Mouse (Mus musculus): Measurements from ENCODE around the gene Ift43. TPM values are rescaled to one million over a fixed set of nuclear protein-coding genes. Genes with fewer than 3 reads are reported as not detected.

The Ift43 gene
- polyA plus RNA-seq, 1 experiment from 2014 or later, result 8.6 TPM

DNA sequence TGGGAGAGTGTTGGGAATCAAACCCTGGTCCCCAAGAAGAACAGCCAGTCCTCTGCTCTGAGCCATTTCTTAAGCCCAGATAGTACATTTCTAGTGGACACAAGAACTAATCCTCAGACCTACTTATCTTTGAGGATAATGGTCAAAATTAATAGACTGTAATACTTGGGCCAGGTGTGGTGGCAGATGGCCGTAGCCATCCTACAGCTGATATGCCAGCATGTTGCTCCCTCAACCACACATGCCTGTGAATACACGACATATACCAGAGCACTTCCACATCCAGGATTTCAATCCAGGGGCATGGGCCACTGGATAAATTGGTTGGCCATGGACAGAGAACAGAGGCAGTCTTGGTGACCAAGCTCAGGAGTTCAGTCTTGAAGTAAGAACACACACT, 27.0 kb upstream of the Ift43 start:
- ATAC-seq (ENCODE audit: low read depth) (no peak), DNase-seq (no peak)
- no peaks in the 10 kb centered on the region for H3K36me3 ChIP-seq
- no peak overlapping the region for H3K4me2 ChIP-seq
- no peak overlapping the region for H3K27ac ChIP-seq
- no peaks in the 10 kb centered on the region for H3K9me3 ChIP-seq (replicated peaks)
- WGBS (ENCODE audit: insufficient replicate concordance), result 67% methylated on average over 2 of the region's 2 CpGs
- H3K9ac ChIP-seq, result no peak overlapping the region
- no peak overlapping the region for H3K4me3 ChIP-seq (replicated peaks)
- H3K4me1 ChIP-seq (replicated peaks), result peaks cover 8% of the 10 kb centered on the region
- no peaks in the 10 kb centered on the region for H3K27me3 ChIP-seq

DNA sequence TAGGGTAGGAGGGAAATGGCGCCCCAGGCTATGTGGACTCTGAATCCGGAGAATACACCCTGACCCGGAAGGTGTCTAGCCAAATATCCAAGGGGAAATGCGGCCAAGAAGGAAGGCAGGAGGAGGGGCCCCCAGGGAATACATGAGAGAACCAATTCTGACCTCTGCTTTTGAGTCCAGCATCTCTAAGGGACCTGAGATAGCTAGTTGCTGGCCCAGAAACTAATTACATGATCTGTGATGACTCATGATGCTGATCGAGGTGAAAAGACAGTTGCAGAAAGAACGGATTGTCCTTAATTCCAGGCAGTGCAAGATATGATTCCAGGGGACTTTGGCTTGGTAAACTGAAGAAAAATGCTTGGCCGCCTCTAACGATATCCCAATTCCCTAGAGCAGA, 25.4 kb upstream of the Ift43 start:
- no peaks in the 10 kb centered on the region for H3K36me3 ChIP-seq
- ATAC-seq (ENCODE audit: low read depth) (no peak), DNase-seq (no peak)
- H3K9ac ChIP-seq, result no peak overlapping the region
- 76% methylated on average over 8 of the region's 8 CpGs for WGBS (ENCODE audit: insufficient replicate concordance)
- no peak overlapping the region for H3K4me2 ChIP-seq
- no peaks in the 10 kb centered on the region for H3K27me3 ChIP-seq
- H3K27ac ChIP-seq, result no peak overlapping the region
- H3K9me3 ChIP-seq (replicated peaks), result no peaks in the 10 kb centered on the region
- peaks cover 5% of the 10 kb centered on the region for H3K4me1 ChIP-seq (replicated peaks)
- H3K4me3 ChIP-seq (replicated peaks), result no peak overlapping the region

DNA sequence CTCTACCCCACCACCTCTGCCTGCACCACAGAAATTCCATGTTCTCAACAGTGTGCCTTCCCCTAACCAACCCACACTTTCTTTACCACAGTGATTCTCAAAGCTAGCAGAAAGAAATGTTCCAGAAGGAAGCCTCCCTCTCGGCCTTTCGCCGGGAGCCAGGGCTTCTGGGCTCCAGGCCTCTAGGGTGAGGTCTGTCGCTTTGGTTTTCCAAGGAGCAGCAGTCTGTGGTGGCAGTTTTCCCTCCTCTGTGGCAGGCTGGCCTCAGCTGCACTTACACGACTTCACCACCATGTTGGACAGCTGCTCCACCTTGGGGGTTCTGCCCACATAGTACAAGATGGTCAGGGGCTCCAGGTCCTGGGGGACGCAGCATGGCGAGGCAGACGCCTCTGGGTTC, 24.8 kb upstream of the Ift43 start:
- Histone ChIP-seq H3K4me1 (replicated peaks) (peaks cover 5% of the 10 kb centered on the region), H3K9me3 (replicated peaks) (no peaks in the 10 kb centered on the region), H3K27ac (no peak overlapping the region), H3K4me3 (replicated peaks) (no peak overlapping the region), H3K9ac (no peak overlapping the region), H3K27me3 (no peaks in the 10 kb centered on the region), H3K36me3 (no peaks in the 10 kb centered on the region), H3K4me2 (no peak overlapping the region)
- no peak for ATAC-seq (ENCODE audit: low read depth)
- DNase-seq, result no peak
- 75% methylated on average over 8 of the region's 8 CpGs for WGBS (ENCODE audit: insufficient replicate concordance)

DNA sequence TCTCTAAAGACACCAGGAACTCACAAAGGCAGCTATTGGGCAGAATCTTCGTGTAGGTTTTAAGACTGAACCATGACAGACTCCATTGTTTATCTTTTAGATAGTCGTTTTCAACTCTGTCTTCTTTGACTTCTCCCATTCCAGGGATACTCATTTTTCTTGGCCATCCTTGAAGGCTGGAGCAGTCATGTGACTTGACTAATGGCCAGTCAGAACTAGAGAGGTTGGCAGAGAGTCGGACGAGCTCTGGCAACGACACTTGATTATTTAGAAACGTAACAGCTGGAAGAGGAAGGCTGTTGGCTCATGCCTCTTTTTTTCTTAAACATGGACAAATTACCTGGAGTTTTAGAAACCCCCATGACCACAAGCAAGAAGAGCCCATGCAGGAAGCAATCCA, 23.0 kb upstream of the Ift43 start:
- Histone ChIP-seq H3K9me3 (replicated peaks) (no peaks in the 10 kb centered on the region), H3K4me2 (no peak overlapping the region), H3K27me3 (no peaks in the 10 kb centered on the region), H3K27ac (no peak overlapping the region), H3K36me3 (no peaks in the 10 kb centered on the region), H3K4me3 (replicated peaks) (no peak overlapping the region), H3K9ac (no peak overlapping the region), H3K4me1 (replicated peaks) (peaks cover 5% of the 10 kb centered on the region)
- no peak for DNase-seq
- ATAC-seq (ENCODE audit: low read depth), result no peak
- 76% methylated on average over 6 of the region's 6 CpGs for WGBS (ENCODE audit: insufficient replicate concordance)

DNA sequence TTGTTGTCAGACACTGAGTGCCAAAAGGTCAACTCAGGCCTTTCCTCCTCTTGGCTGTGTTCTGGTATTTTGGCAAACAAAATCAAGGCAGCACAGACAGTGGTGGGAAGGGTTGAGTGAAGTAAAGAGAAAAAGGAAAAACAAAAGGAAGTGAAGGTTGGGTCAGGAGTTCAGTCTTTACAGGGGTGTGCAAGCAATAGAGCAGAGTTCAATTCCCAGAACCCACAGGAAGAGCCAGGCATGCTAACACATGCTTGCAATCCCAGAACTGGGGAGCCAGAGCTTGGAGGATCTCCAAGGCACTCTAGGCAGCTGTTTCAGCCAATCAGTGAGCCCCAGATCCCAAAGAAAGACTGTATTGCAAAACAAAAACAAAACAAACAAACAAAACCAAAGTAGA, 17.5 kb upstream of the Ift43 start:
- no peak overlapping the region; the same call in 1 of the 2 replicates for H3K27ac ChIP-seq
- ATAC-seq (ENCODE audit: low read depth) (no peak), DNase-seq (no peak)
- H3K4me2 ChIP-seq, result no peak overlapping the region
- H3K9ac ChIP-seq, result no peak overlapping the region
- H3K4me3 ChIP-seq (replicated peaks), result no peak overlapping the region
- no peaks in the 10 kb centered on the region for H3K27me3 ChIP-seq
- peaks cover 5% of the 10 kb centered on the region for H3K4me1 ChIP-seq (replicated peaks)
- no peaks in the 10 kb centered on the region for H3K36me3 ChIP-seq
- H3K9me3 ChIP-seq (replicated peaks), result no peaks in the 10 kb centered on the region

DNA sequence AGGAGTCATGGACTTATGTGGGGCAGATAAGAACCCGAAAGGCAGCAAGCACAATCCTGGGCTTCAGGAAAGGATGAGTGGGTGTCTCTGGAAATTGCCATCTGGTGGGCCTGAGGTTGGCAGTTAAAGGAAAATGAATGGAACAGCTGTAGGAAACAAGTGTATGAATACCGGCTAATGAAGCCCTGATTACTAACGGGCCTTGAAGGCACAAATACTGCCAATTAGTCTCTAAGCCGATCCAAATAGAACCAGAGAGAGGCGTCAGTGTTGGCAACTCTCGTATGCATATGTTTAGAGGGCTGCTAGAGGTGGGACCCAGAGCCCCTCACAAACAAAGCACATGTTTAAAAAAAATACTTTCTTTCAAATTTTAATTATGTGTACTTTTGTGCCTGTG, 10.9 kb upstream of the Ift43 start:
- Histone ChIP-seq H3K4me3 (replicated peaks) (no peak overlapping the region), H3K27ac (no peak overlapping the region), H3K36me3 (no peaks in the 10 kb centered on the region), H3K9me3 (replicated peaks) (no peaks in the 10 kb centered on the region), H3K27me3 (peaks cover 12% of the 10 kb centered on the region), H3K9ac (no peak overlapping the region), H3K4me1 (replicated peaks) (no peaks in the 10 kb centered on the region), H3K4me2 (no peak overlapping the region)
- WGBS (ENCODE audit: insufficient replicate concordance), result 71% methylated on average over 6 of the region's 6 CpGs
- DNase-seq (no peak), ATAC-seq (ENCODE audit: low read depth) (no peak)

DNA sequence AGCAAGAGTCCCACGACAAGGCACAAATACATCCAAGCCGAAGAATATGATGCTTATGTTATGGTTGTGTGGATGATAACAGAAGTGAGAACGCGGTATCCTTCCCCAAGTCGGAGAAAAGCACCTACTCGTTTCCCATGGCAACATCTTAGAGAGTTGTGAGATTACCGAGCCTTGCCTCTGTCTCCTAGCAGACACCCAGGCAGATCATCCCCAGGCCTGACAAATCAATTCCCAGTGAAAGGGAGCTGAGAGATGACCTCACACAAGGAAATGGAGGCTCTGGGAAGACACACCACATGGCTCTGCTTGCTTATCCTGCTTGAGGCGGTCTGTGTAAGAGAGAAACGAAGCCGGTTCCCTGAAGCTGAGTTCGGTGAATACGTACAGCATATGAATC, 7.7 kb upstream of the Ift43 start:
- Histone ChIP-seq H3K9me3 (replicated peaks) (no peaks in the 10 kb centered on the region), H3K27me3 (peaks cover 44% of the 10 kb centered on the region), H3K36me3 (no peaks in the 10 kb centered on the region), H3K4me3 (replicated peaks) (no peak overlapping the region), H3K4me2 (no peak overlapping the region), H3K27ac (no peak overlapping the region), H3K4me1 (replicated peaks) (no peaks in the 10 kb centered on the region; the same call in 1 of the 2 replicates), H3K9ac (no peak overlapping the region)
- DNase-seq, result no peak
- 68% methylated on average over 12 of the region's 12 CpGs for WGBS (ENCODE audit: insufficient replicate concordance)
- no peak for ATAC-seq (ENCODE audit: low read depth)

DNA sequence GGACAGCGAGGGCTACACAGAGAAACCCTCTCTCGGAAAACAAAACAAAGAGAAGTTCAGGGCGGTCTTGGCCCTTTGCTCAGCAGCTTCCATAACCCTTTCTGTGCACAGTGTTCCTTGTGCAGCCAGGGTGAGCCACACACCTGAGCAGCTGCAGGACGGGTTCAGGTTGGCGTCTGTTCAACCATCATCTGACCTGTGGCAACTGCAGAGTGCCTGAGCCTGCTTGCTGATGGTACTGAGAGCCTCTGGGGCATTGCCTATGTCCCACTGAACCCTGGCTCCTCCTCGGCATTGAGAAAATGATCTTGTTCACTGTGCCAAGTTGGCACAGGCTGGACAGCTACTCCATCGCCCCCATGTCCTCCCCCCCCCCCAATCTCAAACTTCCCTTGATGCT, 7.0 kb upstream of the Ift43 start:
- no peak overlapping the region for H3K4me3 ChIP-seq (replicated peaks)
- 71% methylated on average over 7 of the region's 7 CpGs for WGBS (ENCODE audit: insufficient replicate concordance)
- peaks cover 50% of the 10 kb centered on the region for H3K27me3 ChIP-seq
- H3K9me3 ChIP-seq (replicated peaks), result no peaks in the 10 kb centered on the region
- H3K4me2 ChIP-seq, result no peak overlapping the region
- no peaks in the 10 kb centered on the region for H3K36me3 ChIP-seq
- DNase-seq (no peak), ATAC-seq (ENCODE audit: low read depth) (no peak)
- H3K9ac ChIP-seq, result no peak overlapping the region
- H3K4me1 ChIP-seq (replicated peaks), result no peaks in the 10 kb centered on the region; the same call in 1 of the 2 replicates
- H3K27ac ChIP-seq, result no peak overlapping the region

DNA sequence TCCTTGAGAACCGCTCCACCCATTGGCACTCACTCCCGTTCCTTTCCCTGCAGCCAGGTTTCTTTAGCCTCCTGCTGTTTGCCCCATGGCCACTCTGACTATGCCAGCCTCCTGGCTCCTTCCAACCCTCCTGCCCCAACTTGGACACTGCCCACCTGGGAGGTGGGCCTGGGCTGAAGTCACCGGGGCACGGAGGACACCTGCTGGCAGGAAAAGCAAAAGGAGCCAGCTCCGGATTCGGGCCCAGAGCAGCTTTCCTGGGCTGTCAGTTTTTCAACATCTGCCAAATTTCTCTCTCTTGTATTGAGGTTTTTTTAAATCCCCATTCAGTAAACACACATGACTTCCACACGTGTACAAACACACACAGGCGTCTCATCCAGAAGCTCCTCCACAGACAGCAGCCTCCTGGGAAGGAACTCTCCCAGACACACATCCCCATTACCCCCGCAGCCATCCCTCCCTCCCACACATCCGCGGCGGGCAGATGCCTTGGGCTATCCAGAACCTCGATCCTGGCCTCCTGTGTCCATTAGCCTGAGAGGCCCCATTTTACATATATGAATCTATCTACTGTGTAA, 5.9 kb upstream of the Ift43 start:
- Histone ChIP-seq H3K9me3 (replicated peaks) (no peaks in the 10 kb centered on the region), H3K4me3 (replicated peaks) (no peak overlapping the region; the same call in 1 of the 2 replicates), H3K4me1 (replicated peaks) (no peaks in the 10 kb centered on the region; the same call in 1 of the 2 replicates), H3K4me2 (peak overlapping the region; percentile 11), H3K27ac (no peak overlapping the region), H3K36me3 (no peaks in the 10 kb centered on the region), H3K9ac (no peak overlapping the region), H3K27me3 (peaks cover 61% of the 10 kb centered on the region)
- 29% methylated on average over 13 of the region's 13 CpGs for WGBS (ENCODE audit: insufficient replicate concordance)
- no peak for DNase-seq
- ATAC-seq (ENCODE audit: low read depth), result no peak

DNA sequence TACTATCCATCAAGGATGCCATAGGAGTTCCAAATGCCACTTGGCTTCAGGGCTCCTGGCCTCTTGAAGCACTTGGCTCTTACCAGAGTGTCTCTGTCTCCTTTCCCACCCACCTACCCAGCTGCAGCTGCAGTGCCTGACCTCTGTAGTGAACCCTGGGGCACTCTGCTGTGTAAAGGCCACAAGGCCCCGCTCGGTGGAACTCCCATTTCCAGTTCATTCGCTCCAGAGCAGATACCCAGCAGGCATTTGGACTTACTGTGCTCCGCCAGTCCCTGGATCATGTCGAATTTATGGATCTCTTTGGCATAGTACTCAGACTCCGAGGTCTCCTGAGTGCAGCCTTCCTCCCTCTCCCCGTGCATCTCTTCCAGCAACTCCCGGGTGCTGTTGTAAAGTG, 5.0 kb upstream of the Ift43 start:
- peak overlapping the region; percentile 59 for H3K4me3 ChIP-seq (replicated peaks)

DNA sequence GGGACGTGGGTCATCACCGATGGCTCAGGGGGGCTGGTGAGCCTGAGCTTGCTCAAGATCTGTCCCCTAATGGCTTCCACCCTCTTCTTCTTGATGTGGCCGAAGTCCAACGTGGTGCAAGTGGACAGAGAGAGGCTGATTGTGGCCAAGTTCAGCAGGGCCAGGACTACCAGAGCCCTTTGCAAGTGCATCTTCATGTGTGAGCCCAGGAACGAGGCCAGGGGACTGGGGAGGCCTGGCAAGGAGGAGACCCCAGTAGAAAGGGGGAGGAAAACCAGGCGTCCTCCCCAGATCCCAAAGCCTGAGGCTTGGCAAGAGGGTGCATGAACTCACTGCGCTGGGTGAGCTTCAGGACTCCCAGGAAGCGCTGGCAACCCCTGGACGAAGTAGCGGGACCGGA, 4.6 kb upstream of the Ift43 start:
- H3K9me3 ChIP-seq (replicated peaks), result no peaks in the 10 kb centered on the region
- H3K4me3 ChIP-seq (replicated peaks), result peak overlapping the region; percentile 59
- WGBS (ENCODE audit: insufficient replicate concordance), result 36% methylated on average over 11 of the region's 11 CpGs
- no peak overlapping the region for H3K27ac ChIP-seq
- H3K4me2 ChIP-seq, result peak overlapping the region; percentile 79
- peaks cover 4% of the 10 kb centered on the region for H3K4me1 ChIP-seq (replicated peaks)
- no peak for ATAC-seq (ENCODE audit: low read depth)
- DNase-seq, result no peak
- no peaks in the 10 kb centered on the region for H3K36me3 ChIP-seq
- H3K9ac ChIP-seq, result peak overlapping the region; percentile 36
- H3K27me3 ChIP-seq, result peaks cover 74% of the 10 kb centered on the region

More for the DNA sequence above, 5.0 kb upstream of the Ift43 start:
- 46% methylated on average over 8 of the region's 8 CpGs for WGBS (ENCODE audit: insufficient replicate concordance)
- Histone ChIP-seq H3K9ac (peak overlapping the region; percentile 36; the same call in 1 of the 2 replicates), H3K27ac (no peak overlapping the region), H3K36me3 (no peaks in the 10 kb centered on the region), H3K9me3 (replicated peaks) (no peaks in the 10 kb centered on the region), H3K4me1 (replicated peaks) (peaks cover 2% of the 10 kb centered on the region), H3K27me3 (peaks cover 70% of the 10 kb centered on the region), H3K4me2 (peak overlapping the region; percentile 79)
- ATAC-seq (ENCODE audit: low read depth) (no peak), DNase-seq (no peak)

DNA sequence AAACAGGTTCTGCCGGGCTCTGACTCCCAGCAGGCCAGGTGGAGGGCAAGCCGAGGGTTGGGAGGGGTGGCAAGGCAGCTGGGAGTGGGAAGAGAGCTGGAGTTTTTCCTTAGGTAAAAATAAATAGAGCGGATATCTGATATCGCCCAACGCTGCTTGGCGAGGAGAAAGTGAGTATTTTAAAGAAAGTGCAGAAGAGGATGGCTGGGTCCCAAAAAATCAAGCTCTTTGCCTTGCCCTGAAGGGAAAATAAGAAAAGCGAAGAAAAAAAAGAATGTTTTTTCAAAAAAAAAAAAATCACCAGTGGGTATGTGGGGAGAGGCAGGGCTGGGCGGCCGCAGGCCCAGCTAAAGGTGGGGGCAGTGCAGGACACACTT, 4.2 kb upstream of the Ift43 start:
- DNase-seq, result no peak
- Histone ChIP-seq H3K4me2 (peak overlapping the region; percentile 79), H3K4me1 (replicated peaks) (peaks cover 7% of the 10 kb centered on the region), H3K4me3 (replicated peaks) (peak overlapping the region; percentile 59), H3K9me3 (replicated peaks) (no peaks in the 10 kb centered on the region), H3K27ac (no peak overlapping the region), H3K9ac (peak overlapping the region; percentile 45), H3K36me3 (no peaks in the 10 kb centered on the region), H3K27me3 (peaks cover 78% of the 10 kb centered on the region)
- no peak for ATAC-seq (ENCODE audit: low read depth)
- 46% methylated on average over 9 of the region's 9 CpGs for WGBS (ENCODE audit: insufficient replicate concordance)
